In the genomic region with DNA sequence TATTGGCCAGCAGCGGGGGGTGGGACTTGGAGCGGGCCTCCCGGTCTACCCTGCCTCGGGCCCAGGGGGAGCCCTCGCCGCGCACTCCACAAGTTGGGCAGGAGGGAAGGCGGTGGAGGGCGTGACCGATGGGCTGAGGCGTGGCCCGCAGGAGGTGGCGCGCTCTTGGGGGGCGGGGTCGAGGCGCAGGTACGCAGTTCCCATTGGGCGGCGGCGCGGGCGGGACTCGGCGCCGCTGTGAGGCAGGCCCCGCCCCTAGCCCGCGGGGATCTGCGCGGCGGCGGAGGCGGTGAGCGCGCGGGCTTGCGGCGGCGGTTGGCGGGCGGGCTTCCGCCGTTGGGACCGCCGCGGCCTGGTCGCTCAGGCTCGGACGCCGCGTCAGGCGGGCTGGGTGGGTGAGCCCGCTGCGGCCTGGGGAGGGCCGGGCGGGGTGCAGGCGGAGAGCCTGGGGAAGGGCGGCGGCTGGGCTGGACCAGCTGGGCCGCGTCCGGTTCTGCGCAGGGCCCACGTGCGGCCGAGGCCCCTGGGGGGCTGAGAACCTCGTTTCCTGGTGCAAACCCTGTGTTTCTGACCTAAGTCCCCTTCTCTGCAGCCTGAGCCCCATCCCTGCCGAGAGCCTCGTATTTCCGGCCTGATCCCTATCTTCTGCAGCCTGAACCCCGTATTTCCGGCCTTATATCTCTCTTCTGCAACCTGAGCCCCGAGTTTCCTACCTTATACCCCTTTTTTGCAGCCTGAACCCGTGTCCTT, we compare ENCODE assay signal across 7 mouse cellular contexts. TPM values are rescaled to one million over a fixed set of nuclear protein-coding genes. Genes with fewer than 3 reads are reported as not detected.
A peak's percentile ranks its signal among the peaks of the same experiment; 100 is the strongest.
DNase-seq lines count a peak whose midpoint lies in the region; ATAC-seq lines count a peak whose summit lies in the region.

TSS of gene Mum1 (plus strand) at position 19 of the 750 bp plus-strand sequence.

- intact Hi-C loops in left cerebral cortex, postnatal 14 days (cut with DNase I), result no loop called here

- no peaks in the 10 kb centered on the region for H3K27me3 ChIP-seq in intestine, embryonic 14.5 days (replicated peaks; ENCODE audit: control insufficient read depth, insufficient read depth, low read length)

- peak; percentile 100 for DNase-seq in adrenal gland, adult 2 months
- DNase-seq in embryo, embryonic 11 days, result peak; percentile 100
- peak; percentile 100 for DNase-seq in gastrocnemius, postnatal 25 days
- DNase-seq in intestine, embryonic 14.5 days (ENCODE audit: low spot score), result peak; percentile 97
- peak; percentile 98 for DNase-seq in left cerebral cortex, postnatal 14 days (ENCODE audit: low spot score in 2 of 2)
- DNase-seq in mesoderm, embryonic 11.5 days (ENCODE audit: low read depth, low spot score), result peak; percentile 99
- peak; percentile 98 for DNase-seq in skeletal muscle tissue, adult 2 months (ENCODE audit: low read depth, low spot score)

- peak within 1 kb of the TSS; percentile 74 for H3K4me3 ChIP-seq in intestine, embryonic 14.5 days (ENCODE audit: low read depth, low read length)

- H3K36me3 ChIP-seq in intestine, embryonic 14.5 days (ENCODE audit: control insufficient read depth, insufficient read depth, low read length), result peaks cover 29% of the 10 kb centered on the region

- peak within 1 kb of the TSS; percentile 90 for H3K27ac ChIP-seq in intestine, embryonic 14.5 days (ENCODE audit: low read depth)

- no peaks in the 10 kb centered on the region for H3K9me3 ChIP-seq in intestine, embryonic 14.5 days (ENCODE audit: control insufficient read depth, low read length)

- peaks cover 23% of the 10 kb centered on the region for H3K4me1 ChIP-seq in intestine, embryonic 14.5 days (replicated peaks; ENCODE audit: control insufficient read depth, insufficient read depth, low read length)

- under 1% methylated on average over 70 of the region's 75 CpGs for whole genome bisulfite sequencing in intestine, embryonic 14.5 days

- peak within 1 kb of the TSS; percentile 60 for H3K4me2 ChIP-seq in intestine, embryonic 14.5 days (ENCODE audit: low read length)

- peak within 1 kb of the TSS; percentile 84 for H3K9ac ChIP-seq in intestine, embryonic 14.5 days (ENCODE audit: low read length)

- ATAC-seq in intestine, embryonic 14.5 days (replicated peaks; ENCODE audit: low FRiP score, low TSS enrichment, low read depth), result peak; percentile 99

RNA-seq across cellular contexts. Expression of gene Mum1, which starts in this region (rescaled TPM):
- total RNA-seq in adrenal gland, adult 2 months (2021), result 10 to 100 TPM; 13.5 to 24.4 TPM
- 23.0 and 24.6 TPM in 2 replicates for polyA plus RNA-seq in adrenal gland, adult 2 months (2012; rRNA removed)
- 10 to 100 TPM; 14.5 to 14.8 TPM for total RNA-seq in gastrocnemius, postnatal 25 days (2021)
- polyA plus RNA-seq in intestine, embryonic 14.5 days (2014; fragmentation: Nextera tagmentation; extraction: Ambion mirVana), result 61.3 and 66.5 TPM in 2 replicates
- total RNA-seq in left cerebral cortex, postnatal 14 days (2021), result 10 to 100 TPM; 39.4 to 41.5 TPM

Comparison
In these comparisons a context has a peak if more than half of its experiments do, and no peak if none do; other contexts are left out.
1. Peak in every context shown above with its lines: DNase-seq, ATAC-seq, H3K4me3 ChIP-seq and H3K27ac ChIP-seq.